Mouse (Mus musculus) splenic B cell, adult 2 months (primary cell): ENCODE results near the gene Bub1b.
"Not testable (repeated sequence)": the region's sequence is repeated elsewhere in the genome, so short reads cannot be mapped to it uniquely, and the experiment has no call there.

Source experiments
- DNase-seq: peaks from one replicate; pipeline ENCODE4 v3.0.0-alpha.2; 2011; ENCODE audit warnings: low read depth, low spot score
- H3K27me3 ChIP-seq: 2 replicates; pipeline ENCODE4 v1.6.1; 2012; ENCODE audit warnings: mild to moderate bottlenecking, low read length, moderate library complexity, mixed read lengths; ENCODE audit not compliant: control insufficient read depth, poor library complexity, insufficient read depth, severe bottlenecking
- H3K36me3 ChIP-seq: 2 replicates; pipeline ENCODE4 v1.6.1; 2012; ENCODE audit warnings: mild to moderate bottlenecking, low read length, moderate library complexity, mixed read lengths; ENCODE audit not compliant: control insufficient read depth, poor library complexity, insufficient read depth, severe bottlenecking

Gene Bub1b

GRCm38 (mm10) chr2:118642431-118642830 lies 44.4 kb downstream of the Bub1b start:
- peak; percentile 74 for DNase-seq
- no peaks in the 10 kb centered on the region for H3K27me3 ChIP-seq
- H3K36me3 ChIP-seq: no peaks in the 10 kb centered on the region

GRCm38 (mm10) chr2:118642942-118643341 lies 44.9 kb downstream of the Bub1b start:
- DNase-seq: no peak
- Histone ChIP-seq H3K36me3 (no peaks in the 10 kb centered on the region), H3K27me3 (no peaks in the 10 kb centered on the region)

GRCm38 (mm10) chr2:118646665-118647064 lies 48.7 kb downstream of the Bub1b start:
- Histone ChIP-seq H3K27me3 (no peaks in the 10 kb centered on the region), H3K36me3 (no peaks in the 10 kb centered on the region)
- DNase-seq: no peak

GRCm38 (mm10) chr2:118650697-118651096 lies 52.7 kb downstream of the Bub1b start:
- H3K36me3 ChIP-seq: not testable (repeated sequence)
- peak; percentile 72 for DNase-seq

GRCm38 (mm10) chr2:118656688-118657281 lies 58.8 kb downstream of the Bub1b start:
- no peak for DNase-seq
- Histone ChIP-seq H3K36me3 (no peaks in the 10 kb centered on the region), H3K27me3 (no peaks in the 10 kb centered on the region)

More at GRCm38 (mm10) chr2:118650697-118651096, 52.7 kb downstream of the Bub1b start:
- H3K27me3 ChIP-seq: not testable (repeated sequence)

- no peaks in the 10 kb centered on the region for H3K36me3 ChIP-seq
- no peaks in the 10 kb centered on the region for H3K27me3 ChIP-seq
- no peak for DNase-seq
Measured at GRCm38 (mm10) chr2:118658457-118658856, 60.4 kb downstream of the Bub1b start.

- peak; percentile 20 for DNase-seq
- Histone ChIP-seq H3K36me3 (no peaks in the 10 kb centered on the region), H3K27me3 (no peaks in the 10 kb centered on the region)
Measured at GRCm38 (mm10) chr2:118659077-118659476, 61.1 kb downstream of the Bub1b start.

GRCm38 (mm10) chr2:118659493-118659892 lies 61.5 kb downstream of the Bub1b start:
- H3K27me3 ChIP-seq: no peaks in the 10 kb centered on the region
- no peak for DNase-seq
- H3K36me3 ChIP-seq: no peaks in the 10 kb centered on the region

- no peaks in the 10 kb centered on the region for H3K27me3 ChIP-seq
- DNase-seq: peak; percentile 43
- H3K36me3 ChIP-seq: no peaks in the 10 kb centered on the region
Measured at GRCm38 (mm10) chr2:118659998-118660452, 62.0 kb downstream of the Bub1b start.

GRCm38 (mm10) chr2:118661891-118662290 lies 63.9 kb downstream of the Bub1b start:
- Histone ChIP-seq H3K36me3 (no peaks in the 10 kb centered on the region), H3K27me3 (no peaks in the 10 kb centered on the region)
- DNase-seq: no peak

GRCm38 (mm10) chr2:118662902-118663803 lies 65.1 kb downstream of the Bub1b start, which contains the start of gene Pak6:
Pak6 (plus strand) TSS chr2:118663303.
- Histone ChIP-seq H3K36me3 (no peaks in the 10 kb centered on the region), H3K27me3 (no peaks in the 10 kb centered on the region)
- peak; percentile 56 for DNase-seq

GRCm38 (mm10) chr2:118663804-118664766 lies 66.1 kb downstream of the Bub1b start:
- no peaks in the 10 kb centered on the region for H3K36me3 ChIP-seq
- no peaks in the 10 kb centered on the region for H3K27me3 ChIP-seq
- DNase-seq: no peak

- DNase-seq: no peak
- no peaks in the 10 kb centered on the region for H3K27me3 ChIP-seq
- no peaks in the 10 kb centered on the region for H3K36me3 ChIP-seq
Measured at GRCm38 (mm10) chr2:118664975-118665516, 67.0 kb downstream of the Bub1b start.

- no peak for DNase-seq
- no peaks in the 10 kb centered on the region for H3K36me3 ChIP-seq
- H3K27me3 ChIP-seq: no peaks in the 10 kb centered on the region
Measured at GRCm38 (mm10) chr2:118665616-118666015, 67.6 kb downstream of the Bub1b start.
